Mouse (Mus musculus) right cerebral cortex, postnatal 4 days (tissue): ENCODE measurements at regions not wholly inside any gene's neighbourhood (a gene's known extent, or its start where the extent isn't known, plus 50 kb on each side); places are given as distances from the start of the nearest gene placed in this dataset.

Source experiments
- DNase-seq: peaks from one replicate; pipeline ENCODE4 v3.0.0-alpha.2; 2022

GRCm38 (mm10) chr16:77301270-77302171 is 288.0 kb downstream of the Usp25 start:
- no peak for DNase-seq

GRCm38 (mm10) chr16:77300572-77301213 is 287.2 kb downstream of the Usp25 start:
- DNase-seq, result no peak

GRCm38 (mm10) chr16:77295574-77296355 is 282.3 kb downstream of the Usp25 start:
- no peak for DNase-seq

- DNase-seq, result no peak
Observed at GRCm38 (mm10) chr16:77292317-77292771, 278.8 kb downstream of the Usp25 start.

GRCm38 (mm10) chr16:77291723-77292316 is 278.3 kb downstream of the Usp25 start:
- DNase-seq, result no peak

GRCm38 (mm10) chr16:77284205-77284604 is 270.7 kb downstream of the Usp25 start:
- no peak for DNase-seq

- DNase-seq, result no peak
Observed at GRCm38 (mm10) chr16:77279916-77280315, 266.4 kb downstream of the Usp25 start.

- DNase-seq, result no peak
Observed at GRCm38 (mm10) chr16:77279495-77279894, 266.0 kb downstream of the Usp25 start.

- no peak for DNase-seq
Observed at GRCm38 (mm10) chr16:77273306-77273705, 259.8 kb downstream of the Usp25 start.

- no peak for DNase-seq
Observed at GRCm38 (mm10) chr16:77268926-77269325, 255.4 kb downstream of the Usp25 start.

GRCm38 (mm10) chr16:77267679-77268078 is 254.2 kb downstream of the Usp25 start:
- no peak for DNase-seq

GRCm38 (mm10) chr16:77252349-77252748 is 238.8 kb downstream of the Usp25 start:
- DNase-seq, result no peak

- no peak for DNase-seq
Observed at GRCm38 (mm10) chr16:77251422-77251821, 237.9 kb downstream of the Usp25 start.

GRCm38 (mm10) chr16:77240876-77241275 is 227.4 kb downstream of the Usp25 start:
- no peak for DNase-seq

GRCm38 (mm10) chr16:77239176-77239790 is 225.8 kb downstream of the Usp25 start:
- DNase-seq, result peak; percentile 27

GRCm38 (mm10) chr16:77238358-77239175 is 225.1 kb downstream of the Usp25 start:
- peak; percentile 41 for DNase-seq

- DNase-seq, result no peak
Observed at GRCm38 (mm10) chr16:77237631-77238357, 224.3 kb downstream of the Usp25 start.

- DNase-seq, result no peak
Observed at GRCm38 (mm10) chr16:77237272-77237603, 223.7 kb downstream of the Usp25 start.

- DNase-seq, result peak; percentile 92
Observed at GRCm38 (mm10) chr16:77236509-77237271, 223.2 kb downstream of the Usp25 start.

GRCm38 (mm10) chr16:77236021-77236420 is 222.5 kb downstream of the Usp25 start:
- peak; percentile 28 for DNase-seq
